ENCODE assay signal across 13 mouse cellular contexts in the genomic region with DNA sequence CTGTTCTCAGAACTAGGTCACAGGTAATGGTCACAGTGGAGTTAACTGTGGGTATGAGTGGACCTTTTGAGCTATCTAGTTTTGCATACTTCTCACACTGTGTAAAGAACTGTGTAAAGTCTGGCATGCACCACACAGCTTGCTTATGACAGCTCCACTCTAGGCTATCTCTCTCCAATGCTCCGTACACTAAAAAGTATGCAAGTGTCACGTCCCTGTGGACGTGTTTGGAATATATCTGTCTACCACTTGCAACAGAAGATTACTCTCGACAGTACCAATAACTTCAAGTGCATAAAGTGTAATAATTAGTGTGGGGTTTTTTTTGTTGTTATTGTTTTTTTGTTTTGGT. TPM values are rescaled to one million over a fixed set of nuclear protein-coding genes. Genes with fewer than 3 reads are reported as not detected.
DNase-seq lines count a peak whose midpoint lies in the region; ATAC-seq lines count a peak whose summit lies in the region.
"Had no signal": no experiment of that assay in that cellular context is flagged by ENCODE, and none has a peak within 500 bp of the region (broad histone marks: within the 10 kb centered on the region; RNA-seq: fewer than 3 reads in every experiment).

No protein-coding gene starts in this region.

- no peaks in the 10 kb centered on the region for H3K9me3 ChIP-seq in forebrain, embryonic 15.5 days
- no peaks in the 10 kb centered on the region for H3K9me3 ChIP-seq in forebrain, embryonic 16.5 days (ENCODE audit: control insufficient read depth, low read length)
- no peaks in the 10 kb centered on the region for H3K9me3 ChIP-seq in hindbrain, embryonic 13.5 days
- no peaks in the 10 kb centered on the region for H3K9me3 ChIP-seq in hindbrain, embryonic 10.5 days
- no peaks in the 10 kb centered on the region for H3K9me3 ChIP-seq in lung, embryonic 16.5 days (ENCODE audit: control insufficient read depth, low read length)
- H3K9me3 ChIP-seq: intestine, embryonic 15.5 days had no signal

- DNase-seq in hindbrain, embryonic 10.5 days (ENCODE audit: low spot score): no peak
- no peak for DNase-seq in lung, postnatal 4 days
- peak; percentile 18 for DNase-seq in skeletal muscle tissue, adult 2 months (ENCODE audit: low read depth, low spot score)
- DNase-seq: embryo, embryonic 11 days; thymus, postnatal 25 days had no signal

- H3K36me3 ChIP-seq in forebrain, embryonic 15.5 days: no peaks in the 10 kb centered on the region
- no peaks in the 10 kb centered on the region for H3K36me3 ChIP-seq in forebrain, embryonic 16.5 days (ENCODE audit: control insufficient read depth, insufficient read depth)
- H3K36me3 ChIP-seq in hindbrain, embryonic 13.5 days: no peaks in the 10 kb centered on the region
- H3K36me3 ChIP-seq in hindbrain, embryonic 10.5 days: no peaks in the 10 kb centered on the region
- H3K36me3 ChIP-seq in lung, embryonic 16.5 days (ENCODE audit: control insufficient read depth, insufficient read depth, low read length): no peaks in the 10 kb centered on the region
- H3K36me3 ChIP-seq: intestine, embryonic 15.5 days had no signal

- H3K4me2 ChIP-seq in forebrain, embryonic 15.5 days (replicated peaks): no peak overlapping the region
- no peak overlapping the region for H3K4me2 ChIP-seq in forebrain, embryonic 16.5 days (ENCODE audit: low read length)
- H3K4me2 ChIP-seq in hindbrain, embryonic 13.5 days: no peak overlapping the region
- no peak overlapping the region for H3K4me2 ChIP-seq in lung, embryonic 16.5 days (ENCODE audit: low read depth, low read length)
- H3K4me2 ChIP-seq: intestine, embryonic 15.5 days; lung, embryonic 14.5 days had no signal

- peak overlapping the region; percentile 31; the same call in 1 of the 2 replicates for H3K27ac ChIP-seq in forebrain, embryonic 15.5 days (replicated peaks)
- H3K27ac ChIP-seq in forebrain, embryonic 16.5 days (ENCODE audit: low read length): no peak overlapping the region
- H3K27ac ChIP-seq in hindbrain, embryonic 13.5 days: peak overlapping the region; percentile 3; the same call in 1 of the 2 replicates
- no peak overlapping the region for H3K27ac ChIP-seq in hindbrain, embryonic 10.5 days
- H3K27ac ChIP-seq in lung, embryonic 16.5 days (ENCODE audit: low read length): no peak overlapping the region
- H3K27ac ChIP-seq: intestine, embryonic 15.5 days had no signal

- WGBS in forebrain, embryonic 15.5 days: 70% methylated on average over 4 of the region's 4 CpGs
- 68% methylated on average over 4 of the region's 4 CpGs for WGBS in forebrain, embryonic 16.5 days
- 87% methylated on average over 4 of the region's 4 CpGs for WGBS in hindbrain, embryonic 13.5 days
- 91% methylated on average over 4 of the region's 4 CpGs for WGBS in hindbrain, embryonic 10.5 days
- WGBS in lung, embryonic 16.5 days: 35% methylated on average over 4 of the region's 4 CpGs

- no peak overlapping the region for H3K4me3 ChIP-seq in forebrain, embryonic 15.5 days
- H3K4me3 ChIP-seq in forebrain, embryonic 16.5 days (replicated peaks; ENCODE audit: low read length): no peak overlapping the region
- no peak overlapping the region for H3K4me3 ChIP-seq in hindbrain, embryonic 13.5 days
- no peak overlapping the region for H3K4me3 ChIP-seq in hindbrain, embryonic 10.5 days
- no peak overlapping the region for H3K4me3 ChIP-seq in lung, embryonic 16.5 days (ENCODE audit: low read length)
- H3K4me3 ChIP-seq: erythroblast, embryonic 14.5 days; intestine, embryonic 15.5 days had no signal

- peak; percentile 41; the same call in 1 of the 2 replicates for ATAC-seq in forebrain, embryonic 15.5 days (replicated peaks)
- no peak for ATAC-seq in forebrain, embryonic 16.5 days
- ATAC-seq in hindbrain, embryonic 13.5 days (ENCODE audit: low FRiP score): no peak
- ATAC-seq in lung, embryonic 16.5 days (ENCODE audit: low read depth): peak; percentile 64; the same call in 1 of the 2 replicates
- ATAC-seq: intestine, embryonic 15.5 days had no signal

- H3K4me1 ChIP-seq in forebrain, embryonic 15.5 days: peaks cover 13% of the 10 kb centered on the region
- peaks cover 10% of the 10 kb centered on the region for H3K4me1 ChIP-seq in forebrain, embryonic 16.5 days (replicated peaks; ENCODE audit: control insufficient read depth, insufficient read depth, low read length)
- H3K4me1 ChIP-seq in hindbrain, embryonic 13.5 days (replicated peaks): peaks cover 4% of the 10 kb centered on the region
- no peaks in the 10 kb centered on the region for H3K4me1 ChIP-seq in hindbrain, embryonic 10.5 days (replicated peaks)
- H3K4me1 ChIP-seq in lung, embryonic 16.5 days (replicated peaks; ENCODE audit: control insufficient read depth, insufficient read depth, low read length): no peaks in the 10 kb centered on the region; the same call in 1 of the 2 replicates
- H3K4me1 ChIP-seq: intestine, embryonic 15.5 days had no signal

- no peaks in the 10 kb centered on the region for H3K27me3 ChIP-seq in forebrain, embryonic 15.5 days
- H3K27me3 ChIP-seq in forebrain, embryonic 16.5 days (replicated peaks; ENCODE audit: control insufficient read depth, insufficient read depth, low read length): no peaks in the 10 kb centered on the region
- H3K27me3 ChIP-seq in hindbrain, embryonic 13.5 days: no peaks in the 10 kb centered on the region
- H3K27me3 ChIP-seq in hindbrain, embryonic 10.5 days (ENCODE audit: insufficient read depth, poor library complexity, severe bottlenecking): no peaks in the 10 kb centered on the region
- no peaks in the 10 kb centered on the region for H3K27me3 ChIP-seq in lung, embryonic 16.5 days (ENCODE audit: control insufficient read depth, insufficient read depth, low read depth, low read length)
- H3K27me3 ChIP-seq: intestine, embryonic 15.5 days; Patski had no signal

- no peak overlapping the region for H3K9ac ChIP-seq in forebrain, embryonic 15.5 days (replicated peaks)
- no peak overlapping the region for H3K9ac ChIP-seq in forebrain, embryonic 16.5 days (replicated peaks; ENCODE audit: low read depth, low read length)
- no peak overlapping the region for H3K9ac ChIP-seq in hindbrain, embryonic 13.5 days
- no peak overlapping the region for H3K9ac ChIP-seq in lung, embryonic 16.5 days (ENCODE audit: low read length)
- H3K9ac ChIP-seq: intestine, embryonic 15.5 days; lung, embryonic 14.5 days had no signal

RNA-seq across cellular contexts. Expression of gene Prkaa2, which starts 8.4 kb away (rescaled TPM):
- 11.2 and 11.5 TPM in 2 replicates for polyA plus RNA-seq in forebrain, embryonic 15.5 days (2015; fragmentation: Nextera tagmentation; extraction: Ambion mirVana)
- 14.0 and 14.4 TPM in 2 replicates for polyA plus RNA-seq in forebrain, embryonic 16.5 days (2015; fragmentation: Nextera tagmentation; extraction: Ambion mirVana)
- 11.5 and 11.9 TPM in 2 replicates for polyA plus RNA-seq in hindbrain, embryonic 13.5 days (2015; fragmentation: Nextera tagmentation; extraction: Ambion mirVana)
- 2.0 and 3.2 TPM in 2 replicates for polyA plus RNA-seq in hindbrain, embryonic 10.5 days (2016; fragmentation: Nextera tagmentation; extraction: Ambion mirVana)
- 2.1 and 2.8 TPM in 2 replicates for polyA plus RNA-seq in lung, embryonic 16.5 days (2015; fragmentation: Nextera tagmentation; extraction: Ambion mirVana)
- polyA plus RNA-seq: erythroblast, embryonic 14.5 days had no signal

RNA-seq across cellular contexts. Expression of gene Plpp3, which starts 55.8 kb away (rescaled TPM):
- 74.4 and 75.6 TPM in 2 replicates for polyA plus RNA-seq in forebrain, embryonic 15.5 days (2015; fragmentation: Nextera tagmentation; extraction: Ambion mirVana)
- 67.7 and 76.8 TPM in 2 replicates for polyA plus RNA-seq in forebrain, embryonic 16.5 days (2015; fragmentation: Nextera tagmentation; extraction: Ambion mirVana)
- polyA plus RNA-seq in hindbrain, embryonic 13.5 days (2015; fragmentation: Nextera tagmentation; extraction: Ambion mirVana): 79.0 and 81.9 TPM in 2 replicates
- polyA plus RNA-seq in hindbrain, embryonic 10.5 days (2016; fragmentation: Nextera tagmentation; extraction: Ambion mirVana): 63.4 and 63.8 TPM in 2 replicates
- 92.1 and 94.2 TPM in 2 replicates for polyA plus RNA-seq in lung, embryonic 16.5 days (2015; fragmentation: Nextera tagmentation; extraction: Ambion mirVana)

Comparison
In these comparisons a context has a peak if more than half of its experiments do, and no peak if none do; other contexts are left out.
1. ATAC-seq: peak in forebrain, embryonic 15.5 days (single experiment) and lung, embryonic 16.5 days (single experiment); none in forebrain, embryonic 16.5 days (single experiment) and hindbrain, embryonic 13.5 days (single experiment).
2. H3K27ac ChIP-seq: peak in forebrain, embryonic 15.5 days (single experiment) and hindbrain, embryonic 13.5 days (single experiment); none in forebrain, embryonic 16.5 days (single experiment), hindbrain, embryonic 10.5 days (single experiment) and lung, embryonic 16.5 days (single experiment).